8 mouse cellular contexts compared by ENCODE assay signal in the genomic region with DNA sequence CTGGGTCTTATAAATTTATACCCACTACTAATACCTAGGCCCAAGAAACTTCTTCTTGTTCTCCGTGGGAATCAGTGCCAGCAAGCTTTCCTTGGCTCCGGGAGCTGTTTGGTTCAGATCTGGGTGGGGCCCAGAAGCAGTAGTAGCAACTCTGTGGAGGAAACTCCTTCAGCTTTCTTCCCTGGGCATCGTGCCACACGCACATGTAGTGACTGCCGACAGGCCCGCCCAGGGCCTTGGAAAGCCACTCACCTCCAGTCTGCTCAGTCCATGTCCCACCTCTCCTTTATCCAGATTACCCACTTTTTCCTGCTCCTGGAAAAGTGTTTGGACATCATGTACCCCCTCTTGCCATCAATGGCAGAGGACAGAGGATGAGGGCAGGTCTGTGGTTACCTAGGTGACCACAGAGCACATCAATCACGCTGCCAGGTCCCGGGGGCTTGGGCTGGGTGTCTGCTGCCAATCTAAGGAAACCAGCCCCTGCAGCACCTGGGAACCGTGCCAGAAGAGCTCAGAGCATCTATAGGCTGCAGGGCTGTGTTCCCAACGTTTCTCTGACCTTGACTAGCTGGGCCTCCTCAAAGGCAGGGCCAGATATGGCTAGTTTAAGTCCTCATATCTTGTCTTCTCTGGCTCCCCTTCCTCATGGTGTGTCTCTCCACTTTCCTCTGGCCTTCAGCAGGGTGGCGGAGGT.
DNase-seq lines count a peak whose midpoint lies in the region; ATAC-seq lines count a peak whose summit lies in the region.

No protein-coding gene starts in this region.

- H3K27me3 ChIP-seq in embryonic facial prominence, embryonic 13.5 days = no peaks in the 10 kb centered on the region
- H3K27me3 ChIP-seq in embryonic facial prominence, embryonic 10.5 days (replicated peaks; ENCODE audit: low read depth, poor library complexity, severe bottlenecking) = no peaks in the 10 kb centered on the region
- H3K27me3 ChIP-seq in heart, embryonic 10.5 days (ENCODE audit: insufficient read depth, poor library complexity, severe bottlenecking) = no peaks in the 10 kb centered on the region

- no peak for DNase-seq in embryonic facial prominence, embryonic 10.5 days (ENCODE audit: low spot score)
- DNase-seq in 3T3-L1 (ENCODE audit: low read depth, low spot score) = peak; percentile 40
- no peak for DNase-seq in heart, embryonic 10.5 days (ENCODE audit: low spot score)
- peak; percentile 84 to 88 for DNase-seq in lung, adult 18-20 months
- peak; percentile 79 for DNase-seq in testis, postnatal 10 days (ENCODE audit: low spot score)
- DNase-seq in c-Kit-positive CD71-positive TER-119-positive erythroid progenitor cells, embryonic 14.5 days (ENCODE audit: low spot score) = no peak
- no peak for DNase-seq in left cerebral cortex, adult 8-10 months (ENCODE audit: low spot score in 2 of 2)

- no peaks in the 10 kb centered on the region for H3K9me3 ChIP-seq in embryonic facial prominence, embryonic 13.5 days
- no peaks in the 10 kb centered on the region for H3K9me3 ChIP-seq in embryonic facial prominence, embryonic 10.5 days
- H3K9me3 ChIP-seq in heart, embryonic 10.5 days = no peaks in the 10 kb centered on the region

- H3K4me3 ChIP-seq in embryonic facial prominence, embryonic 13.5 days = no peak overlapping the region
- no peak overlapping the region for H3K4me3 ChIP-seq in embryonic facial prominence, embryonic 10.5 days
- H3K4me3 ChIP-seq in heart, embryonic 10.5 days = no peak overlapping the region

- H3K4me1 ChIP-seq in embryonic facial prominence, embryonic 13.5 days = peaks cover 12% of the 10 kb centered on the region
- peaks cover 14% of the 10 kb centered on the region for H3K4me1 ChIP-seq in embryonic facial prominence, embryonic 10.5 days
- peaks cover 29% of the 10 kb centered on the region for H3K4me1 ChIP-seq in heart, embryonic 10.5 days

- no peak overlapping the region for H3K4me2 ChIP-seq in embryonic facial prominence, embryonic 13.5 days

- H3K27ac ChIP-seq in embryonic facial prominence, embryonic 13.5 days = peak overlapping the region; percentile 7; the same call in 1 of the 2 replicates
- no peak overlapping the region for H3K27ac ChIP-seq in embryonic facial prominence, embryonic 10.5 days (replicated peaks)
- H3K27ac ChIP-seq in heart, embryonic 10.5 days = peak overlapping the region; percentile 80

- WGBS in embryonic facial prominence, embryonic 13.5 days = 66% methylated on average over 11 of the region's 11 CpGs
- WGBS in embryonic facial prominence, embryonic 10.5 days = 86% methylated on average over 11 of the region's 11 CpGs
- 62% methylated on average over 11 of the region's 11 CpGs for WGBS in heart, embryonic 10.5 days

- no peak overlapping the region for H3K9ac ChIP-seq in embryonic facial prominence, embryonic 13.5 days

- peak; percentile 53; the same call in 1 of the 2 replicates for ATAC-seq in embryonic facial prominence, embryonic 13.5 days (ENCODE audit: insufficient number of reproducible peaks, insufficient read depth, low FRiP score, low TSS enrichment, low read depth)

- H3K36me3 ChIP-seq in embryonic facial prominence, embryonic 13.5 days = no peaks in the 10 kb centered on the region
- H3K36me3 ChIP-seq in embryonic facial prominence, embryonic 10.5 days (replicated peaks) = no peaks in the 10 kb centered on the region
- no peaks in the 10 kb centered on the region for H3K36me3 ChIP-seq in heart, embryonic 10.5 days

Comparison
In these comparisons a context has a peak if more than half of its experiments do, and no peak if none do; other contexts are left out.
1. DNase-seq: peak in 3T3-L1 (single experiment), lung, adult 18-20 months (2 of 2) and testis, postnatal 10 days (single experiment); none in embryonic facial prominence, embryonic 10.5 days (single experiment), heart, embryonic 10.5 days (single experiment), c-Kit-positive CD71-positive TER-119-positive erythroid progenitor cells, embryonic 14.5 days (single experiment) and left cerebral cortex, adult 8-10 months (0 of 2).